Mouse (Mus musculus) neural tube, embryonic 12.5 days (tissue): ENCODE results near the gene Chchd10. TPM values are rescaled to one million over a fixed set of nuclear protein-coding genes. Genes with fewer than 3 reads are reported as not detected.

ENCODE experiments used
- ATAC-seq: fragments of 200-750 bp; cut with Nextera tagmentation; 2 replicates; pipeline ENCODE4 v1.8.0; 2017; ENCODE audit warnings: low read depth, mild to moderate bottlenecking, moderate TSS enrichment, moderate library complexity; ENCODE audit not compliant: low FRiP score
- H3K27ac ChIP-seq: fragments of 300-500 bp; sonication (generic); 2 replicates; pipeline ENCODE4 v1.5.1; 2016
- H3K27me3 ChIP-seq: fragments of 300-500 bp; sonication (generic); replicated peaks from 2 replicates; pipeline ENCODE4 v1.6.1; 2016; ENCODE audit warnings: mild to moderate bottlenecking
- H3K36me3 ChIP-seq: fragments of 300-500 bp; sonication (generic); 2 replicates; pipeline ENCODE4 v1.6.1; 2016; ENCODE audit warnings: mild to moderate bottlenecking
- H3K4me1 ChIP-seq: fragments of 300-500 bp; sonication (generic); 2 replicates; pipeline ENCODE4 v1.6.1; 2016
- H3K4me2 ChIP-seq: fragments of 300-500 bp; sonication (generic); replicated peaks from 2 replicates; pipeline ENCODE4 v1.6.1; 2016; ENCODE audit warnings: mild to moderate bottlenecking
- H3K4me3 ChIP-seq: fragments of 300-500 bp; sonication (generic); 2 replicates; pipeline ENCODE4 v1.5.1; 2016
- H3K9ac ChIP-seq: fragments of 300-500 bp; sonication (generic); 2 replicates; pipeline ENCODE4 v1.6.1; 2016; ENCODE audit warnings: mild to moderate bottlenecking
- H3K9me3 ChIP-seq: fragments of 300-500 bp; sonication (generic); 2 replicates; pipeline ENCODE4 v1.6.1; 2016; ENCODE audit warnings: mild to moderate bottlenecking
- WGBS: fragments of 180-500 bp; shearing (Covaris S2); methylation state at CpG from one replicate; pipeline ENCODE4 v1.1.7; 2016; 5-methylcytosine and 5-hydroxymethylcytosine counted together
- polyA plus RNA-seq: library from polyadenylated mRNA; unstranded; fragments of >200 nt; fragmentation: Nextera tagmentation; extraction: Ambion mirVana; gene quantifications from 2 replicates; pipeline ENCODE4 v1.2.1, GENCODE M21; 2016

Gene Chchd10
- polyA plus RNA-seq, 1 experiment from 2014 or later, result 20.6 TPM

DNA sequence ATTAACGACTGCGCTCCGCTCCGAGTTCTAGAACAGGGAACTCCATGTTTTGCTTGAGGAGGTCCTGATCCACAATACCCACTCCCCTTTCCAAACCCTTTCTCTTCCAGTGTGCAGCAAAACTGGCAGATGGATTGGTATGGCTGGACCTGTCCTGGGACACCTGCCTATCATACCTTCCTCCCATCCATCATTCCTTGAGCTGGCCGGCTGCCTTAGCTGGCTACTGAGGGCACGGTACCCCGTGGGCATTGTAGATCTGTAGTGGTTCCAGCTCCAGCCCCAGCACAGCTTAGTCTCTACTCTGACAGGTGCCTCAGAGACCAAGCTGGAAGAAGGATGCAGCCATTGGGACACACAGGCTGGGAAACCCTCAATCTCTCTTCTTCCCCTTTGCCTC, 1.6 kb upstream of the Chchd10 start:
- Histone ChIP-seq H3K9me3 (no peaks in the 10 kb centered on the region), H3K9ac (0 out of 2 replicates have a peak overlapping the region, but pooled peaks have one; percentile 71), H3K27ac (no peak overlapping the region), H3K4me1 (peaks cover 34% of the 10 kb centered on the region), H3K4me3 (peak overlapping the region; percentile 48), H3K36me3 (peaks cover 6% of the 10 kb centered on the region; the same call in 1 of the 2 replicates), H3K4me2 (peak overlapping the region; percentile 94), H3K27me3 (peaks cover 21% of the 10 kb centered on the region)
- ATAC-seq, result no peak
- WGBS, result 32% methylated on average over 7 of the region's 7 CpGs

DNA sequence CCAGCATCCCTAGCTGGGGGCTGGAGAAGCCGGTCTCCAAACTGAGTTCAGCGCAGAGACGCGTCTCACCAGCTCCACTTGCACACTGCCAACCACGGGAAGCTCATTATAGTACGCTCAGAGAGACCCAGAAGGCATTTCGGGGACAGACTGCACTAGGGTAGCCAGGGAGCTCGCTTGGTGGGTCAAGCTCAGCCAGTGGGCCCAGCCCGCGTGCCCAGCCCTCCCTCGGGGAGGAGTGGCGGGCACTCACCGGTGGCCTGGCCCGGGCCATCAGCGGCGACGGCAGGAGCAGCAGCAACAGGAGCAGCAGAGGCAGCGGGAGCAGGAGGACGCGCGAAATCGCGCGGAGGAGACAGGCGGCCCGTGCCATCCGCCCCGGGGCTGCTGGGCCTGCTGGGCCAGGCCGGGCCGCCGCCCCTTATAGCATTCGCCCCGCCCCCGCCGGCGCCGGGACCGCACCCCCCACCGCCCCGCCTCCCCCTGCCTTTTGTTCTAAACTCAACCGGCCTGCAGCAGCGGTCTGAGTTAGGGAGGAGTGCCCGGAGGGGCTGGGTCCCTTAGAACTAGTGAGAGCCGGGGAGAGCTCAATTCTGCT, 750 bp upstream of the Chchd10 start:
- H3K9me3 ChIP-seq, result no peaks in the 10 kb centered on the region
- peaks cover 35% of the 10 kb centered on the region for H3K4me1 ChIP-seq
- peak overlapping the region; percentile 71 for H3K9ac ChIP-seq
- H3K4me2 ChIP-seq, result peak overlapping the region; percentile 94
- under 1% methylated on average over 44 of the region's 44 CpGs for WGBS
- H3K36me3 ChIP-seq, result no peaks in the 10 kb centered on the region
- H3K27me3 ChIP-seq, result peaks cover 29% of the 10 kb centered on the region
- H3K4me3 ChIP-seq, result peak overlapping the region; percentile 48
- ATAC-seq, result peak; percentile 50
- H3K27ac ChIP-seq, result peak overlapping the region; percentile 6; the same call in 1 of the 2 replicates

DNA sequence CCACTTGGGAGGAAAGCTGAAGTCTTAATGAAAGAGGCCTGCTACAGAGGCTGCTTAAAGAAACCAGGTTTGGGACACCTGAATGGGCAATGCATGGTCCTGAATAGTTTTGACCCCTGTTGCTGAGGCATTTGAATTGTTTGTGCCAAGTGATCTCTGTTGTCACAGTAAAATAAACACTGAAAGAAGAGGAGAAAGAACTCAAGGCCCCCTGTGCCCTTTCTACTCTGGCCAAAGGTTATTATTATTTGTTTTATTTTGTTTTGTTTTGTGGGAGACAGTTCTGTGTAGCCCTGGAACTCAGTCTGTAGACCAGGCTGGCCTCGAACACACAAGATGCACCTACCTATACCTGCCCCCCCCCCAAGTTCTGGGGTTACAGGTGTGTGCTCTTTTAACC, 2.1 kb downstream of the Chchd10 start:
- no peak overlapping the region for H3K4me3 ChIP-seq

DNA sequence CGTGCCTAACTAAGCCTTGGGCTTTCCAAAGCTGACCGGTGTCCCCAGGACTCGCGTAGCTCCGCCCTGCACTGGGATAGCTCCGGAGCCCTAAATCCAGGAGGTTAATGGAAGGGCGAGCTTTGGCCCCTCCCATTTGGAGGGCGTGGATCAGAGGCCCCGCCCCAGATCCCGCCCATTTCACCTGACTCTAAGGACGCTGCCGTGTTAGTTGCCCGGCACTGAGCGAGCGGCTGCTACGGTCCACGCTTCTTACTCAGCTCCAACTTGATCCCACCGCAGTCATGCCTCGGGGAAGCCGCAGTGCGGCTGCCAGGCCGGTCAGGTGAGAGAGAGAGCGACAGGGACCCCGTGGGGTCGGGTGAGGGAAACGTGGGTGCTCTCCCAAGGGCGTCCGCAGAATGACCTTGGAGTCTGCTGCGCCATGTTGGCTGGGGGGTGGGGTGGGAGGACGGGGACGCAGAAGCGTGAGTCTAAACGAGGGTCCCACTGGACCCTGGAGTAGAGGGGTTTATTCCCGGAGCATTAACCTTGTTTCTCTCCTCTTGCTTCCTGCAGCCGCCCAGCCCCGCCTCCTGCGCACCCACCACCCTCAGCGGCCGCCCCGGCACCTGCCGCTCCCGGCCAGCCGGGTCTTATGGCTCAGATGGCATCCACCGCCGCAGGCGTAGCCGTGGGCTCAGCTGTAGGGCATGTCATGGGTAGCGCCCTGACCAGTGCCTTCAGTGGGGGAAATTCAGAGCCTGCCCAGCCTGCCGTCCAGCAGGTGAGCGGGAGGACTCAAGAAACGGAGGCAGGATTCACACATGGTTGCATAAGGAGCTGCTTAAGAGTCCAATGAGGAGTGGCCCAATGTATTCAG, 3.0 kb downstream of the Chchd10 start, which contains the start of gene Mmp11:
TSS of gene Mmp11 (minus strand) at position 817 of the 862 bp plus-strand sequence.
- no peaks in the 10 kb centered on the region for H3K9me3 ChIP-seq
- under 1% methylated on average over 51 of the region's 51 CpGs for WGBS
- peaks cover 32% of the 10 kb centered on the region for H3K27me3 ChIP-seq
- peak within 1 kb of the TSS; percentile 86 for H3K4me2 ChIP-seq
- peak within 1 kb of the TSS; percentile 49 for H3K4me3 ChIP-seq
- peak; percentile 42 for ATAC-seq
- peaks cover 45% of the 10 kb centered on the region for H3K4me1 ChIP-seq
- H3K36me3 ChIP-seq, result no peaks in the 10 kb centered on the region
- no peak within 1 kb of the TSS for H3K27ac ChIP-seq
- peak within 1 kb of the TSS; percentile 53 for H3K9ac ChIP-seq

More for the DNA sequence above, 2.1 kb downstream of the Chchd10 start:
- peaks cover 39% of the 10 kb centered on the region for H3K27me3 ChIP-seq
- H3K9ac ChIP-seq, result no peak overlapping the region
- no peaks in the 10 kb centered on the region for H3K9me3 ChIP-seq
- WGBS, result 55% methylated on average over 1 of the region's 1 CpGs
- H3K27ac ChIP-seq, result no peak overlapping the region
- no peaks in the 10 kb centered on the region for H3K36me3 ChIP-seq
- ATAC-seq, result no peak
- peaks cover 43% of the 10 kb centered on the region for H3K4me1 ChIP-seq
- H3K4me2 ChIP-seq, result peak overlapping the region; percentile 86

DNA sequence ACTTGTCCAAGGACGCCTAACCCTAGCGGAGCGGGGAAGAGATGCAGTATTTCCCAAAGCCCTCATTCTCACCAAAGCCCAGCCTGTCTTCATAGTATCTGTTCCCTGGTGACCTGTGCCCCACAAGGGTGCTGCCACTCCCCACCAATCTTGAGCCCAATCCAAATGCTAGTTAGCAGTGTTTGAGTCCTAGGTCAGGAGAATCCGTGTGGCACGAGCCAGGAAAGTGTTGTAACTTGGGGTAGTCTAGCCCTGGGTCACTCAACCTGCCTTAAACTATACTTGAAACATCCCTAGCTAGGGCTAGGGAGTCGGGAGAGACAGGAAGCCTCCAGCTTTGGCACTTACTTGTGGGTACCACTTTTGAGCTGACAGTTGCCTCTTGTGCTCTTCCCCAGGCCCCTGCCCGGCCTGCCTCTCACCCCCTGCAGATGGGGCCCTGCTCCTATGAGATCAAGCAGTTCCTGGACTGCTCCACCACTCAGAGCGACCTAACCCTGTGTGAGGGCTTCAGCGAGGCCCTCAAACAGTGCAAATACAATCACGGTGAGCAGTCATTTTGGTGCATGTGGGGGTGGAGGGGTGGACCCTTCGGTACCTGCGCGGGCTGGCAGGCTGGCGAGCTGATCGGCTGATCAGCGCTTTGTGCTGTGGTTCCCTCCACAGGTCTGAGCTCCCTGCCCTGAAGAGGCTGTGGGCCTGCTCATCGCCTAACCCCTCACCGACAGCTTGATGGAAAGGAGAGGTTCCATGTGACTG, 4.2 kb downstream of the Chchd10 start:
- H3K27me3 ChIP-seq, result peaks cover 22% of the 10 kb centered on the region

DNA sequence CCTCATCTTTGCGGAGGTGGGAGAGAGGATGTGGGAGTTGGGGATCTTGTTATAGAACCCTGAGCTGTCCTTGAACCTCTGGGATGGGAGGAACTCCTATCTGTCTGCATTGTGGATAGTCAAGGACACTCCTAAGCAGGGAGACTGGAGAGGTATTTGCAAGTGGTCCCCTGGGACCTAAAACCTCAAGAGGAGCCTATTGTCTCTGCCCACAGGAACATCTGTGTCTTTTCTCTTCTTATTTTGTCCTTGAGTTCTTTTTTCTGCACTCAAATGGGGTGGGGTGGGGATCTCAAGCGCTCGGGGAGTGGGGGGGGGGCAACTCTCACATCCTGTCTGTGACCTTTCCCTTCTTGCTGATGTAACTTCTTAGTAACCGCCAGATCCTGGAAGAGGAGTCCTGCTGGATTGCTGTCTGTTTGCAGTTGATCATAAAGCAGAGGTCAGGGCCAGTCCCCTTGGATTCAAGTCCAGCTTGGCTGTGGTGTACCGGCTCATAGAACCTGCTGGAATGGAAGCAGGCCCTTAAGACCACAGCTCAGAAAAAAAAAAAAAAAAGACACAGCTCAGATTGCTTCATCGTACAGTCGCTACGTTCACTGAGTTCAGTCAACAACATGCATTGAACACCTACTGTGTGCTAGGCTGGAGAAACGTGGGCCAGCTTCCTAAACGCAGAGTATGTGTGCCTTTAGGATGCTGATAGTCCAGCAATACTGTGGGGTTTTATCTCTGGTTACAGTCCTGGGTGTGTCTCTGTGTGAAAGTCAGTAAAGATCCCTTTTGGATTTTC, 5.1 kb downstream of the Chchd10 start:
- H3K9ac ChIP-seq, result no peak overlapping the region
- H3K4me2 ChIP-seq, result 0 out of 2 replicates have a peak overlapping the region, but pooled peaks have one; percentile 5
- no peak for ATAC-seq
- H3K9me3 ChIP-seq, result no peaks in the 10 kb centered on the region
- H3K4me1 ChIP-seq, result peaks cover 33% of the 10 kb centered on the region
- no peaks in the 10 kb centered on the region for H3K36me3 ChIP-seq
- no peak overlapping the region for H3K27ac ChIP-seq
- peaks cover 22% of the 10 kb centered on the region for H3K27me3 ChIP-seq
- 57% methylated on average over 10 of the region's 10 CpGs for WGBS
- H3K4me3 ChIP-seq, result no peak overlapping the region

More for the DNA sequence above, 4.2 kb downstream of the Chchd10 start:
- Histone ChIP-seq H3K27ac (no peak overlapping the region), H3K9me3 (no peaks in the 10 kb centered on the region), H3K4me3 (no peak overlapping the region), H3K36me3 (no peaks in the 10 kb centered on the region), H3K4me1 (peaks cover 40% of the 10 kb centered on the region), H3K9ac (0 out of 2 replicates have a peak overlapping the region, but pooled peaks have one; percentile 6), H3K4me2 (no peak overlapping the region)
- WGBS, result 40% methylated on average over 18 of the region's 18 CpGs
- ATAC-seq, result no peak

DNA sequence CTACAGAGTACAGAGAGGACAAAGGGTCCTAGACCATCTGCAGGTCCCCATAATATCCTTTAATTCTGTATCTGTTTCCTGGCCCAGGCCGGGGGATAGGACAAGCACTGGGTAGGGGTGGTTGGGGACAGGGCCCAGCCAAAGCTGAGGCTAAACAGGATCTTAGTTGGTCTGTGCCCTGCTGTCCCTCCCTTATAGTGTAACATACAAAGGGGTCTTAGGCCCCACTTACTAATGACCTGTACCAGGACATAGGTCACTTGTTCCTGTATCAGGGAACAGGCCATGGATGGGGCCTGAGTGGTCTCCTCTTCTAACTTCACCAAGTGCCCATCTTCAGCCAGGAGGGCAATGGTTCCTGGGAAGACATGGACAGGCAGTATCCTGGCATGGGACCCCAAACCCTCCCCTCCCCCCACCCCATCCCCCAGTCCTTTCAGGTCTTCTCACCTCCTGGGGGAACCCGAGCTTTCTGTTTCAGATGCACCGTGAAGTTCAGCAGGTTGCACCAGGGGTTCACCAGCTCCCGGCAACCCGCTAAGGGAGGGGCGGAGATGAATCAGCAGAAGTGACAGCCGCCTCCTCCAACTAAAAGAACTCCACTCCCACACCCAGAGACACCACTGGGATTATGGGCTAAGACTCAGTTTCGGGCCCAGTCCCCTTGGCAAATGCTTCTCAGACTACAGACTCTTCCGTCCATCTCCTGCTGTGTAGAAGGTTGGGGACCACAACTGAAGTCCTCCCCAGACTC, 6.7 kb downstream of the Chchd10 start:
- H3K27ac ChIP-seq, result no peak overlapping the region
- WGBS, result 40% methylated on average over 9 of the region's 9 CpGs
- H3K27me3 ChIP-seq, result peaks cover 22% of the 10 kb centered on the region
- H3K9ac ChIP-seq, result no peak overlapping the region
- no peaks in the 10 kb centered on the region for H3K36me3 ChIP-seq
- H3K4me2 ChIP-seq, result no peak overlapping the region
- H3K9me3 ChIP-seq, result no peaks in the 10 kb centered on the region
- peaks cover 39% of the 10 kb centered on the region for H3K4me1 ChIP-seq
- no peak overlapping the region for H3K4me3 ChIP-seq
- no peak for ATAC-seq

DNA sequence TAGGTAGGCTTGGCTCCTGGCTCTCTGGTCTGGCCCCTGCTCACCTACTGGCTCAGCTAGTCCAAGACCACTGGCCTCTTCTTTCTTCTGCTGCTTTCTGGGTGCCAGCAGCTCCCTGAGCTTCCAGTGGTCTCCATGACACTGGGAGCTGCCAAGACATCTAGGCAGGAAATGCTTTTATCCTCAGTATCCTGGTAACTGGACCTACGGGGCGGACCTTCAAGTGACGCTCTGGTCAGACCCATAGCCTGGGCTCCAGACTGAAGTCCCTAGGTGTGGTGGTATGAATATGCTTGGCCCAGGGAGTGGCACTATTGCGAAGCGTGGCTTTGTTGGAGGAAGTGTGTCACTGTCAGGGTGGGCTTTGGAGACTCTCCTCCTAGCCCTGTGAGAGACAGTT, 7.6 kb downstream of the Chchd10 start, which contains the start of gene Gm867:
TSS of gene Gm867 (minus strand) at position 153 of the 400 bp plus-strand sequence.
- Histone ChIP-seq H3K4me1 (peaks cover 35% of the 10 kb centered on the region), H3K9ac (no peak within 1 kb of the TSS), H3K9me3 (no peaks in the 10 kb centered on the region), H3K27me3 (peaks cover 22% of the 10 kb centered on the region), H3K4me3 (no peak within 1 kb of the TSS), H3K27ac (no peak within 1 kb of the TSS), H3K36me3 (no peaks in the 10 kb centered on the region), H3K4me2 (no peak within 1 kb of the TSS)
- ATAC-seq, result no peak
- 84% methylated on average over 5 of the region's 5 CpGs for WGBS

DNA sequence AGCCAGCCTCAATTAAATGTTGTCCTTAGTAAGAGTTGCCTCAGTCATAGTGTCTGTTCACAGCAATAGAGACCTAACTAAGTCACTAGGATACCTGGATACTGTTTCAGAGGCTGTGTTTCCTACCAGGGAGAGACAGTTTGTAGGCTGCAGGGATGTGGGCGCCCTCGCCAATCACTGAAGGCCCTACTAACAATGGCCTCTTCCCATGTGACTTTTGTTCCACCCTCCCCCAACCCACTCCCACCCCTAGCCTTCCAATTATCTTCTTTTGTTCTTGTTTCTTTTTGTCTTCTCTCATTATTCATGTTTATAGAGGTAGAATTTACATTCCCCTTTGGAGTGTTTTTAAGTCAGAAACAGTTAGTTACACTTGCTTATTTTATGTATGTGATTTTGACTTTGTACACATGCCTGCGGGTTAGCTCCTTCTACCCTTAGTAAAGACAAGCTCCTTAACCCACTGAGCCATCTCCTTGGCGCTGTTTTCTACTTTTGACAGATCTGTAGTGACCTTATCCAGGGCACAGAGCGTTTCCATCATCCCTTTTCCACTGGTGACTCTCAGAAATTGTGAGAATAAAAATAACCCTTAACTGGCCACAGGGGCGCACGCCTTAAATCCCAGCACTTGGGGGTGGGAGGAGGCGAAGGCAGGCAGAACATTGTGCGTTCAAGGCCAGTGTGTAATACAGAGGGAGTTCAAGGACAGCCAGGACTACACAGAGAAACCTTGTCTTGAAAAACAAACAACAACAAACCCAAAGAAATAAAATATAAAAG, 8.3 kb downstream of the Chchd10 start:
- H3K27me3 ChIP-seq, result peaks cover 19% of the 10 kb centered on the region
- H3K4me2 ChIP-seq, result no peak overlapping the region
- H3K9me3 ChIP-seq, result no peaks in the 10 kb centered on the region
- no peak overlapping the region for H3K27ac ChIP-seq
- H3K4me1 ChIP-seq, result peaks cover 29% of the 10 kb centered on the region; the same call in 1 of the 2 replicates
- 65% methylated on average over 9 of the region's 9 CpGs for WGBS
- ATAC-seq, result no peak
- no peaks in the 10 kb centered on the region for H3K36me3 ChIP-seq
- H3K4me3 ChIP-seq, result no peak overlapping the region
- no peak overlapping the region for H3K9ac ChIP-seq

DNA sequence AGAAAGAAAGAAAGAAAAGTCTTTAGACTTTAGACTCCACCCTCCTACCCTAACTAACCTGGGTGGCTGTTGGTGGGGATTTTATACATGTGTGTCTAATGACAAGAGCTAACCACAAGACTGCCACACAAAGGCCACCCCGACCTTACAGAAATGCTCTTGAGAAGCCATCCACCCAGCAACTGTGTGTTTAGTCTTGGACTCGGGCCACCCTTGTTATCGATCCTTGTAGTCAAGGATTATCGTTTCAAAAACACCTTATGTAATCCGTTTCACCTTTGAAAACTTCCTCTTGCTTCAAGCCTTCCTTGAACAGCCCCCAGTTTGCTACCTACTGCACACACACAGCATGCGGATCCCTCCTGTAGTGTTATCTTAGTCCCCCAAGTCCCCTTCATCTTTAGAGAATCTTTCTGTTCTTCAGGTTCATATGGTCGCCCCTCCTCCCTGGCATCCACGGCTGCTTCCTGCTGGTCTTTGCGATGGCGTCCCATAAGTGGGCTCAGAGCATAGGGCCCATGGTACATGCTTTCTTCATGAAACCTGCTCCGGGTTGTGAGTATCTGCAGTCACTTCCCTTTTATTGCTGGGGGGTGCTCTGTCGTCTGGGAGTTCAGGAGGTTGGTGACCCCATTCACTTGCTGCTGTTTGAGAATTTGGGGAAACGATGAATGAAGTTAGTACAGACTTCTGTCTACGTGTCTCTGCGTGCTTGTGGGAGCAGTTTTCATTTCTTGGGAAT, 10.0 kb downstream of the Chchd10 start, which contains the start of gene Vpreb3:
TSS of gene Vpreb3 (plus strand) at position 322 of the 742 bp plus-strand sequence.
- H3K27ac ChIP-seq, result no peak within 1 kb of the TSS
- H3K4me3 ChIP-seq, result no peak within 1 kb of the TSS
- H3K4me2 ChIP-seq, result no peak within 1 kb of the TSS
- H3K9me3 ChIP-seq, result no peaks in the 10 kb centered on the region
- H3K9ac ChIP-seq, result no peak within 1 kb of the TSS
- H3K27me3 ChIP-seq, result 0 out of 2 replicates have a peak, but pooled peaks cover 4% of the 10 kb centered on the region
- WGBS, result 83% methylated on average over 15 of the region's 15 CpGs
- ATAC-seq, result no peak
- no peaks in the 10 kb centered on the region for H3K36me3 ChIP-seq
- peaks cover 25% of the 10 kb centered on the region; the same call in 1 of the 2 replicates for H3K4me1 ChIP-seq
